Mouse (Mus musculus) embryonic fibroblast, embryonic 13.5 days (primary cell): ENCODE data around the gene Lyrm2.

ENCODE experiments used
- CTCF ChIP-seq: IDR thresholded peaks from 2 replicates; pipeline ENCODE4 v1.5.1; 2011; ENCODE audit warnings: mild to moderate bottlenecking, control low read depth, low read length, moderate library complexity, borderline replicate concordance; ENCODE audit not compliant: insufficient read depth
- POLR2A ChIP-seq: IDR thresholded peaks from 2 replicates; pipeline ENCODE4 v1.6.1; 2011; ENCODE audit warnings: low read depth, mild to moderate bottlenecking, control low read depth, low read length, moderate library complexity

DNA sequence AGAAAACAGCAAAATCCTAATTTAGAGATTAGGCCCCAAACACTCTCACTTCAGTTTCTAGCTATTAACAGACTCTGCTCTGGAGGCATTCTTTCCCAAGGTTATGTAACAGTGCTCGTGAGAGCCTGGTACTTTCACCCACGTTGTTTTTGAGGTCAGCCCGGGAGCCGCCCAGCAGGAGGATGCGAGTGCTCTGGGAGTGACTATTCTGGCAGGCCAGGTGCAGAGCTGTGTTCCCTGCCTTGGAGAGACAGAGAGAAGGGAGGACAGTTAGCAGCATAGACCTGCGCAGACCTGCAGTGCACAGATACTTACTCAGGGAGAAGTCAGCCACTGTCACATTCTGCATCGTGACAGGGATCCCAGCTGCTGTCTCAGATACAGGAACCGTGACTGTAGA, 24.2 kb downstream of the Lyrm2 start:
- TF ChIP-seq POLR2A (no peak), CTCF (no peak)
